Mouse (Mus musculus): Measurements from ENCODE around the gene Syn3. TPM values are rescaled to one million over a fixed set of nuclear protein-coding genes. Genes with fewer than 3 reads are reported as not detected.

Syn3 gene
- polyA plus RNA-seq, 1 experiment from 2014 or later = 29.9 TPM

DNA sequence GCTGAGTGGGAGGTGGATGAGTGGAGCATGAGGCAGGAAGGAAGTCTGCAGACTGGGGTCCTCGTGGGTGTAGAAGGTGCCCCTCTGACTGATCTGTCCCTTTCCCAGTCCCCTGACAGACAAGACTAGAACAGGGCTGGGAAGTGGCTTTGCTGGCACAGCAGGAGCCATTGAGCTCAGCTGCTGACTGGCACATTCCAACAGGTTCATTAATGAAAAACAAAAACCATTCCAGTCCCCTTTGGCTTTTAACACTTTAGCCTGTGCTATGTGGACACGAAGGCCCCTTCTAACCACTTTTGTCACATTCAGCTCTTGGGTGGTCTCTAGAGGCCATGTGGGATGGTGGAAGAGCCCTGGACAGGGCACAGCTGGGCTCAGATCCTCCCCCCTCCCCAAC is 194.1 kb downstream of the Syn3 start:
- no peaks in the 10 kb centered on the region for H3K27me3 ChIP-seq (replicated peaks; ENCODE audit: control insufficient read depth, insufficient read depth, low read length)
- 3% methylated on average over 2 of the region's 2 CpGs for WGBS
- H3K36me3 ChIP-seq (ENCODE audit: control insufficient read depth, insufficient read depth, low read length) = no peaks in the 10 kb centered on the region
- H3K9me3 ChIP-seq (ENCODE audit: control insufficient read depth, low read length) = no peaks in the 10 kb centered on the region
- ATAC-seq = no peak
- H3K9ac ChIP-seq (ENCODE audit: low read depth, low read length) = no peak overlapping the region
- peaks cover 28% of the 10 kb centered on the region for H3K4me1 ChIP-seq (ENCODE audit: control insufficient read depth, insufficient read depth, low read depth, low read length)
- no peak overlapping the region for H3K4me3 ChIP-seq (ENCODE audit: low read length)
- no peak overlapping the region; the same call in 1 of the 2 replicates for H3K27ac ChIP-seq (ENCODE audit: low read depth, low read length)
- peak overlapping the region; percentile 15; the same call in 1 of the 2 replicates for H3K4me2 ChIP-seq (ENCODE audit: low read length)

GRCm38 (mm10) chr10:86303495-86303876 is 195.2 kb downstream of the Syn3 start:
- 46% methylated on average over 2 of the region's 2 CpGs for WGBS
- Histone ChIP-seq H3K9ac (ENCODE audit: low read depth, low read length) (no peak overlapping the region), H3K4me1 (ENCODE audit: control insufficient read depth, insufficient read depth, low read depth, low read length) (peaks cover 28% of the 10 kb centered on the region), H3K9me3 (ENCODE audit: control insufficient read depth, low read length) (no peaks in the 10 kb centered on the region), H3K27me3 (replicated peaks; ENCODE audit: control insufficient read depth, insufficient read depth, low read length) (no peaks in the 10 kb centered on the region), H3K4me3 (ENCODE audit: low read length) (peak overlapping the region; percentile 60; the same call in 1 of the 2 replicates), H3K36me3 (ENCODE audit: control insufficient read depth, insufficient read depth, low read length) (no peaks in the 10 kb centered on the region), H3K27ac (ENCODE audit: low read depth, low read length) (no peak overlapping the region; the same call in 1 of the 2 replicates), H3K4me2 (ENCODE audit: low read length) (peak overlapping the region; percentile 95)
- ATAC-seq = no peak

DNA sequence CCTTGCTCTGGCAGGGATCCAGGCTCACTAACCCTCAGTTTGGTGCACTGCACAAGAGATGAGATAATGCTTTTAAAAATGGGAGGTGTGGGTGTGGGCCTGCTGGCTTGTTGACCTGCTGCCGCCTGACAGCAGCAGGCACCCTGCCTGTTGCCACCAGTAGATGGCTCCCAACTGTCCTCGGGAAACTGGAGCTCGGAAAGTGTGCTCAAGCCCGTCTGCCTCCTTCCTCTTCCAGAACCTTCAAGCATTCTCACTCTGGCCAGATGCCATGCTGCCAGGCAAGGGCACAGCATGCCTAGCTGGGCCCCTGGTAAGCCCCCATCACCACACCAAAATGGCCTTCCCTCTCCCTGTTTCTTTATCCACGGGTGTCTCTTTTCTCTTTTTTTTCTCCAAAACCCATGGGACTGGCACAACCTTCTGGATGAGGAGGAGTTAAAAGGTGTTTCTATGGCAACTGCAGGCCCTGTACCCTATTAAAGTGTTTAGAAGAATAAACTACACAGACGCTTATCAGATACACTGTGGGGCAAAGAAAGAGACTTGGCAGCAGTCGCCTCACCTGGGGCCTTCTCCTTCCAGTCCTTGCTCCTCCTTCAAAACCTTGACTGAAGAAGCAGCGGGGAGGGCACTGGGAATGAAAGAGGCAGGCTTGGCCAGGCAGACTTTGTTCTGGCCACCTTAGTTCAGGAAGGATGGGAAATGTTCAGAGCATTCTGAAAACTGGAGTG is 195.8 kb downstream of the Syn3 start:
- peak overlapping the region; percentile 41; the same call in 1 of the 2 replicates for H3K27ac ChIP-seq (ENCODE audit: low read depth, low read length)
- 15% methylated on average over 8 of the region's 8 CpGs for WGBS
- H3K27me3 ChIP-seq (replicated peaks; ENCODE audit: control insufficient read depth, insufficient read depth, low read length) = no peaks in the 10 kb centered on the region
- 0 out of 2 replicates have a peak overlapping the region, but pooled peaks have one; percentile 13 for H3K9ac ChIP-seq (ENCODE audit: low read depth, low read length)
- peak; percentile 40 for ATAC-seq
- H3K9me3 ChIP-seq (ENCODE audit: control insufficient read depth, low read length) = no peaks in the 10 kb centered on the region
- peaks cover 28% of the 10 kb centered on the region for H3K4me1 ChIP-seq (ENCODE audit: control insufficient read depth, insufficient read depth, low read depth, low read length)
- H3K4me2 ChIP-seq (ENCODE audit: low read length) = peak overlapping the region; percentile 95
- peak overlapping the region; percentile 60; the same call in 1 of the 2 replicates for H3K4me3 ChIP-seq (ENCODE audit: low read length)
- no peaks in the 10 kb centered on the region for H3K36me3 ChIP-seq (ENCODE audit: control insufficient read depth, insufficient read depth, low read length)

GRCm38 (mm10) chr10:86302318-86302648 is 196.4 kb downstream of the Syn3 start:
- Histone ChIP-seq H3K4me3 (ENCODE audit: low read length) (peak overlapping the region; percentile 60), H3K27ac (ENCODE audit: low read depth, low read length) (peak overlapping the region; percentile 36), H3K9me3 (ENCODE audit: control insufficient read depth, low read length) (no peaks in the 10 kb centered on the region), H3K4me1 (ENCODE audit: control insufficient read depth, insufficient read depth, low read depth, low read length) (peaks cover 28% of the 10 kb centered on the region), H3K4me2 (ENCODE audit: low read length) (peak overlapping the region; percentile 95), H3K36me3 (ENCODE audit: control insufficient read depth, insufficient read depth, low read length) (no peaks in the 10 kb centered on the region), H3K27me3 (replicated peaks; ENCODE audit: control insufficient read depth, insufficient read depth, low read length) (no peaks in the 10 kb centered on the region), H3K9ac (ENCODE audit: low read depth, low read length) (peak overlapping the region; percentile 42)
- no peak for ATAC-seq
- WGBS = 58% methylated on average over 4 of the region's 4 CpGs

DNA sequence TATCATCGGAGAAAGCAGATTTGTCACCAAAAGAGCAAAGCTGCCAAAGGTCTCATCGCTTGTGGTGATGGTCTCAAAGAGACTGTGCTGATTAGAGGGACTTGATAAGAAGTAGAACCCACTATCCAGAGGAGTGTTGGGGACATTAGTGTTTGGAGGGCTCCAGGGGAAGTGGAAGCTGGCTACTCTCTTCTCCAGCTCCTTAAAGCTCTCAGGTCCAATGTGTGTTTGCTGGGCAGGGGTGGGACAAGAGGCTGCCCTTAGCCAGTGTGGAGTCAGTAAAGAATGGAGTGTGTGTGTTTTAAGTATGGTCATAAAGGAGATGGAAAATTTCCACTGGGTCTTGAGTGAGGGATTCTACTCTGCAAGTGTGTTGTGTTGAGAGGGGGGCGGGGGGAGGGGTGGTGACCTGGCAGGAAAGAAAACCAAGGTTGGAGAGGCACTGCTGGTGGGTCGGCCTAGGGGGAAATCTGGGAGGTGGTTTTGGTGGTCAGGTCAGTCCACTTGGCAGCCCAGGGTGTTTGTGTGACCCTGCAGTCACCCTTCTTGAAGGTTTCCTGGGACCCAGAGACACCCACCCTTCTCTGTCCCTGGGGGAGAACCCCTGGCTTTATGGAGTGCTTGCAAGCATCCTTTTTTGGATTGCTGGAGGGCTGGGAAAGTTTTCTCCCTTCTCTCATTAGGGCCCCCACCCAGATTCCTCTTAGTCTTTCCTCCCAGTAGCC is 196.9 kb downstream of the Syn3 start:
- Histone ChIP-seq H3K27ac (ENCODE audit: low read depth, low read length) (peak overlapping the region; percentile 36), H3K4me2 (ENCODE audit: low read length) (peak overlapping the region; percentile 95), H3K9me3 (ENCODE audit: control insufficient read depth, low read length) (no peaks in the 10 kb centered on the region), H3K27me3 (replicated peaks; ENCODE audit: control insufficient read depth, insufficient read depth, low read length) (no peaks in the 10 kb centered on the region), H3K4me1 (ENCODE audit: control insufficient read depth, insufficient read depth, low read depth, low read length) (peaks cover 28% of the 10 kb centered on the region), H3K4me3 (ENCODE audit: low read length) (peak overlapping the region; percentile 60), H3K9ac (ENCODE audit: low read depth, low read length) (peak overlapping the region; percentile 75), H3K36me3 (ENCODE audit: control insufficient read depth, insufficient read depth, low read length) (no peaks in the 10 kb centered on the region)
- no peak for ATAC-seq
- WGBS = 24% methylated on average over 4 of the region's 4 CpGs

DNA sequence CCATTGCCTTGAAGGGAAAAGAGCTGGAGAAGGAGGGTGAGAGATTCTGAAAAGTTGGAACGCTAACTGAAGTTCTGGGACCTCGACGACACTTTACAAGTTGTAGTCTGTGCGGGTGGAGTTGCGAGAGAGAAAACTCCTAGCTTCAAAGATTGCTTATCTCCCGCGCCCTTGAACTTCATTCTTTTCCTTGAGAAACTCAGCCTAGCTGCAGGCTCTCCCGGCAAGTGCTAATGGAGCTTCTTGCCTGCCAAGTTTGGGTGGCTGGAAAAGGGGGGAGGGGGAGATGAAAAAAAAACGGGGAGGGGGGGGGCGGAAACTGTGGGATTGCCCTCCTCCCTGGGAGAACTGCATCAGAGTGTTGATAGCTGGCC is 197.6 kb downstream of the Syn3 start:
- WGBS = 1% methylated on average over 10 of the region's 10 CpGs
- H3K27me3 ChIP-seq (replicated peaks; ENCODE audit: control insufficient read depth, insufficient read depth, low read length) = no peaks in the 10 kb centered on the region
- H3K9ac ChIP-seq (ENCODE audit: low read depth, low read length) = peak overlapping the region; percentile 75

GRCm38 (mm10) chr10:86300293-86301116 is 198.2 kb downstream of the Syn3 start, which contains the start of gene Timp3:
Timp3 (plus strand) TSS chr10:86300372.
- Histone ChIP-seq H3K27me3 (replicated peaks; ENCODE audit: control insufficient read depth, insufficient read depth, low read length) (no peaks in the 10 kb centered on the region), H3K36me3 (ENCODE audit: control insufficient read depth, insufficient read depth, low read length) (no peaks in the 10 kb centered on the region), H3K4me1 (ENCODE audit: control insufficient read depth, insufficient read depth, low read depth, low read length) (peaks cover 28% of the 10 kb centered on the region), H3K4me2 (ENCODE audit: low read length) (peak within 1 kb of the TSS; percentile 95), H3K4me3 (ENCODE audit: low read length) (peak within 1 kb of the TSS; percentile 60), H3K9ac (ENCODE audit: low read depth, low read length) (peak within 1 kb of the TSS; percentile 75), H3K9me3 (ENCODE audit: control insufficient read depth, low read length) (no peaks in the 10 kb centered on the region), H3K27ac (ENCODE audit: low read depth, low read length) (peak within 1 kb of the TSS; percentile 67)
- WGBS = under 1% methylated on average over 65 of the region's 65 CpGs
- ATAC-seq = peak; percentile 89

More for the DNA sequence above, 197.6 kb downstream of the Syn3 start:
- no peak for ATAC-seq
- peak overlapping the region; percentile 60 for H3K4me3 ChIP-seq (ENCODE audit: low read length)
- H3K36me3 ChIP-seq (ENCODE audit: control insufficient read depth, insufficient read depth, low read length) = no peaks in the 10 kb centered on the region
- peaks cover 28% of the 10 kb centered on the region for H3K4me1 ChIP-seq (ENCODE audit: control insufficient read depth, insufficient read depth, low read depth, low read length)
- H3K27ac ChIP-seq (ENCODE audit: low read depth, low read length) = no peak overlapping the region; the same call in 1 of the 2 replicates
- no peaks in the 10 kb centered on the region for H3K9me3 ChIP-seq (ENCODE audit: control insufficient read depth, low read length)
- peak overlapping the region; percentile 95 for H3K4me2 ChIP-seq (ENCODE audit: low read length)

GRCm38 (mm10) chr10:86299795-86300194 is 198.9 kb downstream of the Syn3 start:
- H3K27ac ChIP-seq (ENCODE audit: low read depth, low read length) = no peak overlapping the region
- no peaks in the 10 kb centered on the region for H3K27me3 ChIP-seq (replicated peaks; ENCODE audit: control insufficient read depth, insufficient read depth, low read length)
- H3K36me3 ChIP-seq (ENCODE audit: control insufficient read depth, insufficient read depth, low read length) = no peaks in the 10 kb centered on the region
- peak overlapping the region; percentile 95 for H3K4me2 ChIP-seq (ENCODE audit: low read length)
- H3K4me3 ChIP-seq (ENCODE audit: low read length) = peak overlapping the region; percentile 60
- ATAC-seq = no peak
- peaks cover 27% of the 10 kb centered on the region for H3K4me1 ChIP-seq (ENCODE audit: control insufficient read depth, insufficient read depth, low read depth, low read length)
- WGBS = 35% methylated on average over 6 of the region's 6 CpGs
- H3K9me3 ChIP-seq (ENCODE audit: control insufficient read depth, low read length) = no peaks in the 10 kb centered on the region
- H3K9ac ChIP-seq (ENCODE audit: low read depth, low read length) = peak overlapping the region; percentile 75

Data from hindbrain, embryonic 16.5 days (tissue).